Mouse (Mus musculus): ENCODE measurements around the gene Hykk. TPM values are rescaled to one million over a fixed set of nuclear protein-coding genes. Genes with fewer than 3 reads are reported as not detected.

Hykk gene
- polyA plus RNA-seq, 1 experiment = 0.34 TPM

DNA sequence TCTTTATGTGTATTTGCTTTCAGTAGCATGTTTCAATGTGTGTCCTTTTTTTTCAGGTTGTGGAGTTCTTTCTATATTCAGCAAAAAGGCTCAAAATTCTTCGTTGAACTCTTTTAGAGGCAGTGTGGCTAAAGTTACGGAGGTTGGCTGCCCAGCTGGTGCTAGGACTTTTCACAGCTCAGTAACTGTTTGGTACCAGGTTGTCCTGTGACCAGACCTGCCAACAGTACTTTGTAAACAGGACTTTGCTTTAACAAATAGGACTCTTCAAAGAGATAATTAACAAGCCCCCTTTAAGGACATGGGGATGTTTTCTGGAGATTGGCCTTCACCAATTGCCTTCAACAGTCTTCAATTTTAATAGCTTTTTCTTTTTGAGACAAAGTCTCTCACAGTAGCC is 1.1 kb downstream of the Hykk start:
- 77% methylated on average over 2 of the region's 2 CpGs for WGBS
- H3K4me1 ChIP-seq (ENCODE audit: control insufficient read depth, insufficient read depth, insufficient read length) = peaks cover 2% of the 10 kb centered on the region; the same call in 1 of the 2 replicates
- H3K4me3 ChIP-seq (ENCODE audit: extremely low read depth, insufficient read depth, insufficient read length) = no peak overlapping the region
- H3K27ac ChIP-seq (ENCODE audit: insufficient read depth, low read length) = no peak overlapping the region
- DNase-seq (ENCODE audit: low read depth in 1 of 2, low spot score in 2 of 2) = no peak
- no peak for TF ChIP-seq CTCF (IDR thresholded peaks at IDR 0.05; ENCODE audit: extremely low read depth, insufficient read depth, insufficient read length, insufficient replicate concordance)
- no peak for TF ChIP-seq POLR2A (IDR thresholded peaks at IDR 0.05; ENCODE audit: low read depth, low read length)
- no peaks in the 10 kb centered on the region for H3K27me3 ChIP-seq (ENCODE audit: control insufficient read depth, insufficient read depth, low read length)
- H3K36me3 ChIP-seq (ENCODE audit: control insufficient read depth, insufficient read depth, low read length) = no peaks in the 10 kb centered on the region

- TF ChIP-seq CTCF (IDR thresholded peaks at IDR 0.05; ENCODE audit: extremely low read depth, insufficient read depth, insufficient read length, insufficient replicate concordance) = no peak
- TF ChIP-seq POLR2A (IDR thresholded peaks at IDR 0.05; ENCODE audit: low read depth, low read length) = no peak
- WGBS = 94% methylated on average over 5 of the region's 5 CpGs
- Histone ChIP-seq H3K27me3 (ENCODE audit: control insufficient read depth, insufficient read depth, low read length) (no peaks in the 10 kb centered on the region), H3K4me3 (ENCODE audit: extremely low read depth, insufficient read depth, insufficient read length) (no peak overlapping the region), H3K27ac (ENCODE audit: insufficient read depth, low read length) (no peak overlapping the region), H3K36me3 (ENCODE audit: control insufficient read depth, insufficient read depth, low read length) (no peaks in the 10 kb centered on the region), H3K4me1 (ENCODE audit: control insufficient read depth, insufficient read depth, insufficient read length) (peaks cover 2% of the 10 kb centered on the region; the same call in 1 of the 2 replicates)
- DNase-seq (ENCODE audit: low read depth in 1 of 2, low spot score in 2 of 2) = no peak
Measured at GRCm38 (mm10) chr9:54918781-54919180, 1.7 kb downstream of the Hykk start.

- no peak overlapping the region for H3K4me3 ChIP-seq (ENCODE audit: extremely low read depth, insufficient read depth, insufficient read length)
- H3K27me3 ChIP-seq (ENCODE audit: control insufficient read depth, insufficient read depth, low read length) = no peaks in the 10 kb centered on the region
- DNase-seq (ENCODE audit: low read depth in 1 of 2, low spot score in 2 of 2) = no peak
- H3K4me1 ChIP-seq (ENCODE audit: control insufficient read depth, insufficient read depth, insufficient read length) = peaks cover 2% of the 10 kb centered on the region; the same call in 1 of the 2 replicates
- 71% methylated on average over 4 of the region's 4 CpGs for whole genome bisulfite sequencing
- no peaks in the 10 kb centered on the region for H3K36me3 ChIP-seq (ENCODE audit: control insufficient read depth, insufficient read depth, low read length)
- H3K27ac ChIP-seq (ENCODE audit: insufficient read depth, low read length) = no peak overlapping the region
- no peak for TF ChIP-seq CTCF (IDR thresholded peaks at IDR 0.05; ENCODE audit: extremely low read depth, insufficient read depth, insufficient read length, insufficient replicate concordance)
- no peak for TF ChIP-seq POLR2A (IDR thresholded peaks at IDR 0.05; ENCODE audit: low read depth, low read length)
Measured at GRCm38 (mm10) chr9:54919946-54920345, 2.9 kb downstream of the Hykk start.

GRCm38 (mm10) chr9:54930741-54931140 is 13.7 kb downstream of the Hykk start:
- TF ChIP-seq CTCF (IDR thresholded peaks at IDR 0.05; ENCODE audit: extremely low read depth, insufficient read depth, insufficient read length, insufficient replicate concordance) = no peak
- TF ChIP-seq POLR2A (IDR thresholded peaks at IDR 0.05; ENCODE audit: low read depth, low read length) = no peak
- no peak overlapping the region for H3K4me3 ChIP-seq (ENCODE audit: extremely low read depth, insufficient read depth, insufficient read length)
- H3K27me3 ChIP-seq (ENCODE audit: control insufficient read depth, insufficient read depth, low read length) = no peaks in the 10 kb centered on the region
- no peak overlapping the region for H3K27ac ChIP-seq (ENCODE audit: insufficient read depth, low read length)
- H3K4me1 ChIP-seq (ENCODE audit: control insufficient read depth, insufficient read depth, insufficient read length) = no peaks in the 10 kb centered on the region
- no peaks in the 10 kb centered on the region for H3K36me3 ChIP-seq (ENCODE audit: control insufficient read depth, insufficient read depth, low read length)
- no peak for DNase-seq (ENCODE audit: low read depth in 1 of 2, low spot score in 2 of 2)
- WGBS = 92% methylated on average over 1 of the region's 1 CpGs

GRCm38 (mm10) chr9:54931765-54932164 is 14.7 kb downstream of the Hykk start:
- TF ChIP-seq POLR2A (IDR thresholded peaks at IDR 0.05; ENCODE audit: low read depth, low read length) (no peak), CTCF (IDR thresholded peaks at IDR 0.05; ENCODE audit: extremely low read depth, insufficient read depth, insufficient read length, insufficient replicate concordance) (no peak)
- no peaks in the 10 kb centered on the region for H3K27me3 ChIP-seq (ENCODE audit: control insufficient read depth, insufficient read depth, low read length)
- no peak for DNase-seq (ENCODE audit: low read depth in 1 of 2, low spot score in 2 of 2)
- H3K4me1 ChIP-seq (ENCODE audit: control insufficient read depth, insufficient read depth, insufficient read length) = no peaks in the 10 kb centered on the region
- no peaks in the 10 kb centered on the region for H3K36me3 ChIP-seq (ENCODE audit: control insufficient read depth, insufficient read depth, low read length)
- WGBS = 28% methylated on average over 1 of the region's 1 CpGs
- H3K4me3 ChIP-seq (ENCODE audit: extremely low read depth, insufficient read depth, insufficient read length) = no peak overlapping the region
- H3K27ac ChIP-seq (ENCODE audit: insufficient read depth, low read length) = no peak overlapping the region

DNA sequence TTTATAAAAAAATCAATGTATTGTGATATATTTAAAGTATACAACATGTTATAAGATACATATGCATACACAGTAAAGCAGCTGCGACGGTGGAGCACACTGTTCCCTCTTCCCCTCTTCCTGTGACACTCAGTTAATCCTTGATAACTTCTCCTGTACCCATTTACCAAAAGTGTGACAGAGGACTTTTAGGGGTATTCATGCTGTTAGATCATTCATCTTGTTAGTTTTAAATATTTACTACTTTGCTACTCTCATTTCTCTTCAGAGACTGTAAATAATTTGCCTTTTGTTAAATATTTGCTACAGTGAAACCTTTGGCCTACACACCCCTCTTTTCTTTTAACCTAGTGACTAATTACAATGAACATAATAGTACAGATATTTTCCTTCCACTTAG is 15.3 kb downstream of the Hykk start:
- no peaks in the 10 kb centered on the region for H3K27me3 ChIP-seq (ENCODE audit: control insufficient read depth, insufficient read depth, low read length)
- H3K4me3 ChIP-seq (ENCODE audit: extremely low read depth, insufficient read depth, insufficient read length) = no peak overlapping the region
- DNase-seq (ENCODE audit: low read depth in 1 of 2, low spot score in 2 of 2) = no peak
- TF ChIP-seq CTCF (IDR thresholded peaks at IDR 0.05; ENCODE audit: extremely low read depth, insufficient read depth, insufficient read length, insufficient replicate concordance) (no peak), POLR2A (IDR thresholded peaks at IDR 0.05; ENCODE audit: low read depth, low read length) (no peak)
- WGBS = 89% methylated on average over 2 of the region's 2 CpGs
- H3K4me1 ChIP-seq (ENCODE audit: control insufficient read depth, insufficient read depth, insufficient read length) = no peaks in the 10 kb centered on the region
- no peak overlapping the region for H3K27ac ChIP-seq (ENCODE audit: insufficient read depth, low read length)
- no peaks in the 10 kb centered on the region for H3K36me3 ChIP-seq (ENCODE audit: control insufficient read depth, insufficient read depth, low read length)

- Histone ChIP-seq H3K27ac (ENCODE audit: insufficient read depth, low read length) (no peak overlapping the region), H3K4me3 (ENCODE audit: extremely low read depth, insufficient read depth, insufficient read length) (no peak overlapping the region), H3K36me3 (ENCODE audit: control insufficient read depth, insufficient read depth, low read length) (no peaks in the 10 kb centered on the region), H3K4me1 (ENCODE audit: control insufficient read depth, insufficient read depth, insufficient read length) (no peaks in the 10 kb centered on the region), H3K27me3 (ENCODE audit: control insufficient read depth, insufficient read depth, low read length) (no peaks in the 10 kb centered on the region)
- DNase-seq (ENCODE audit: low read depth in 1 of 2, low spot score in 2 of 2) = no peak
- 95% methylated on average over 4 of the region's 4 CpGs for WGBS
- TF ChIP-seq CTCF (IDR thresholded peaks at IDR 0.05; ENCODE audit: extremely low read depth, insufficient read depth, insufficient read length, insufficient replicate concordance) = no peak
- no peak for TF ChIP-seq POLR2A (IDR thresholded peaks at IDR 0.05; ENCODE audit: low read depth, low read length)
Measured at GRCm38 (mm10) chr9:54942071-54942470, 25.0 kb downstream of the Hykk start.
